Mouse (Mus musculus) cerebellum, postnatal 10 days (tissue): ENCODE results near the gene Lmod2.

Experiments used
- DNase-seq, 2 experiments: peaks; one replicate each; pipeline ENCODE4 v3.0.0; 2021; ENCODE audit warnings: mixed read lengths in 2 of 2

Gene Lmod2

GRCm38 (mm10) chr6:24645346-24646053 lies 47.9 kb downstream of the Lmod2 start:
- no peak for DNase-seq

- DNase-seq: no peak
These were observed 49.6 kb downstream of the Lmod2 start for GRCm38 (mm10) chr6:24647103-24647691.

GRCm38 (mm10) chr6:24648403-24648802 lies 50.8 kb downstream of the Lmod2 start:
- no peak for DNase-seq

GRCm38 (mm10) chr6:24650719-24651118 lies 53.2 kb downstream of the Lmod2 start:
- no peak for DNase-seq

- DNase-seq: no peak
These were observed 54.0 kb downstream of the Lmod2 start for GRCm38 (mm10) chr6:24651538-24651937.
